Mouse (Mus musculus) liver, embryonic 14.5 days (tissue): ENCODE measurements around the gene Smarcal1.

ENCODE experiments used
- CTCF ChIP-seq: IDR thresholded peaks from 2 replicates; pipeline ENCODE4 v1.5.1; 2016; ENCODE audit warnings: antibody characterized with exemption, low read depth, control low read depth
- EP300 ChIP-seq: IDR thresholded peaks from 2 replicates; pipeline ENCODE4 v1.6.1; 2016; ENCODE audit warnings: antibody characterized with exemption, low read depth

DNA sequence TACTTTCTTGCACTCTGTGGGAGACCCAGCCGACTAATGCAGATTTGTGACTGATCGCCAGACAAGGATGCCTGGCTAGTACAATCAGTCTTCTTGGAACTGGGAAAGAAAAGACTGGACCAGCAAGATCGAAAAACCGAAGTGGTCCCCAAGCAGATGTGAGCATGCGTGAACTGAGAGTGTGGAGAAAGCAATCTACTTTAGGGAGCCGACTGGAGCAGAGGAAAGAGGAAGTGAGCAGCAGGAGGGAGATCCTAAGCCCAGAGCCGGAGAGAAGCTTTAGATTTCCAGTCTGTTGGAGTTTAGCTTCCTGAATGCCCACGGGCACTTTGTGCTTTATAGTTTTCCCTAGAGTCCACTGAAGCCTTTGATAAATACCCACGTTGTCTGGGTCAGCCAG lies 16.0 kb upstream of the Smarcal1 start:
- TF ChIP-seq CTCF, result no peak
- TF ChIP-seq EP300, result no peak
